Mouse (Mus musculus): ENCODE measurements around the gene Gm17604. TPM values are rescaled to one million over a fixed set of nuclear protein-coding genes. Genes with fewer than 3 reads are reported as not detected.

Gene Gm17604
- not detected in 2 replicates for polyA plus RNA-seq (2016; fragmentation: Nextera tagmentation; extraction: Ambion mirVana)

DNA sequence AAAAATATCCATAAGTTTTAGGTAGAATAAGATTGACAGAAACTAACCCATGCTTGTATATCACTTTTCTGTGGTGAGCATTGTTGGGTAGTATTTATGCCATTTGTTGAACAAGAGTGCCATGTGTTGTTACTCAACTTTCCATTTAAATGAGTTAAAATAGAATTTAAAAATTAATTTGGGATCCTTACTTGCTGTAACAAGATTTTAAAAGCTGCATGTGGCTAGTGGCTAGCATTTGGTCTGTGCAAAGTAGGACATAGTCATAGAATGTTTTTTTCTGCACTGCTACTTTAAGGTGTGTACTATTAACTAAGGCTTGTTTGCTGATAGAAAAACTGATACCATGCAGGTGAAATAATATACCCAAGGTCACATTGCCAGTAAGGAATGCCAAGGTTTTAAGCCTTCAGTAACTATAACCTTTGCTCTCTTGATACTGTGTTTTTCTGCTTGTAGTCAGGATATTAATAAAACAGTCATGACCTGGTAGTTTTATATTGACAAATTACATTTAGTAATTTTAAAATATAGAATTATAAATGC, at the start of gene Gm17604:
Gene Gm17604, minus strand, starts transcription at position 51 of the 546 bp plus-strand sequence.
- Histone ChIP-seq H3K9ac (no peak within 1 kb of the TSS), H3K36me3 (no peaks in the 10 kb centered on the region), H3K9me3 (no peaks in the 10 kb centered on the region), H3K4me2 (replicated peaks) (no peak within 1 kb of the TSS), H3K27me3 (no peaks in the 10 kb centered on the region), H3K4me3 (no peak within 1 kb of the TSS), H3K27ac (no peak within 1 kb of the TSS), H3K4me1 (no peaks in the 10 kb centered on the region)
- no peak for ATAC-seq (ENCODE audit: insufficient number of reproducible peaks, insufficient read depth, low FRiP score, low TSS enrichment)

GRCm38 (mm10) chrX:165049929-165050328, 45.3 kb upstream of the Gm17604 start:
- WGBS: 89% methylated on average over 1 of the region's 1 CpGs
- H3K4me1 ChIP-seq: no peaks in the 10 kb centered on the region
- H3K4me3 ChIP-seq: no peak overlapping the region

GRCm38 (mm10) chrX:165003141-165003540, 1.5 kb downstream of the Gm17604 start:
- no peak overlapping the region for H3K4me2 ChIP-seq (replicated peaks)
- no peaks in the 10 kb centered on the region for H3K9me3 ChIP-seq
- no peak overlapping the region for H3K9ac ChIP-seq
- H3K27ac ChIP-seq: no peak overlapping the region
- no peaks in the 10 kb centered on the region for H3K27me3 ChIP-seq
- H3K36me3 ChIP-seq: no peaks in the 10 kb centered on the region
- no peak for ATAC-seq (ENCODE audit: insufficient number of reproducible peaks, insufficient read depth, low FRiP score, low TSS enrichment)
- H3K4me1 ChIP-seq: no peaks in the 10 kb centered on the region
- no peak overlapping the region for H3K4me3 ChIP-seq
- WGBS: 31% methylated on average over 4 of the region's 4 CpGs

More at GRCm38 (mm10) chrX:165049929-165050328, 45.3 kb upstream of the Gm17604 start:
- no peak overlapping the region for H3K9ac ChIP-seq
- no peaks in the 10 kb centered on the region for H3K27me3 ChIP-seq
- no peaks in the 10 kb centered on the region for H3K9me3 ChIP-seq
- no peaks in the 10 kb centered on the region for H3K36me3 ChIP-seq
- no peak for ATAC-seq (ENCODE audit: insufficient number of reproducible peaks, insufficient read depth, low FRiP score, low TSS enrichment)
- H3K4me2 ChIP-seq (replicated peaks): no peak overlapping the region
- H3K27ac ChIP-seq: no peak overlapping the region

- Histone ChIP-seq H3K4me1 (0 out of 2 replicates have a peak, but pooled peaks cover 2% of the 10 kb centered on the region), H3K9ac (peak within 1 kb of the TSS; percentile 52), H3K9me3 (no peaks in the 10 kb centered on the region), H3K27ac (no peak within 1 kb of the TSS), H3K27me3 (no peaks in the 10 kb centered on the region), H3K4me3 (peak within 1 kb of the TSS; percentile 49), H3K4me2 (replicated peaks) (peak within 1 kb of the TSS; percentile 49), H3K36me3 (no peaks in the 10 kb centered on the region)
- ATAC-seq (ENCODE audit: insufficient number of reproducible peaks, insufficient read depth, low FRiP score, low TSS enrichment): peak; percentile 100
- WGBS: 19% methylated on average over 25 of the region's 26 CpGs
These were observed 24.3 kb downstream of the Gm17604 start, which contains the start of the genes Mospd2 and Fancb for GRCm38 (mm10) chrX:164980193-164980775. Gene Mospd2 (minus strand): TSS chrX:164980375. Gene Fancb (plus strand): TSS chrX:164980592.

GRCm38 (mm10) chrX:164978866-164979265, 25.8 kb downstream of the Gm17604 start:
- Histone ChIP-seq H3K27me3 (no peaks in the 10 kb centered on the region), H3K27ac (no peak overlapping the region), H3K4me3 (no peak overlapping the region), H3K9ac (no peak overlapping the region), H3K9me3 (no peaks in the 10 kb centered on the region), H3K4me1 (0 out of 2 replicates have a peak, but pooled peaks cover 2% of the 10 kb centered on the region), H3K4me2 (replicated peaks) (peak overlapping the region; percentile 49; the same call in 1 of the 2 replicates), H3K36me3 (no peaks in the 10 kb centered on the region)
- ATAC-seq (ENCODE audit: insufficient number of reproducible peaks, insufficient read depth, low FRiP score, low TSS enrichment): no peak
- WGBS: 94% methylated on average over 2 of the region's 2 CpGs

- no peaks in the 10 kb centered on the region for H3K36me3 ChIP-seq
- no peak overlapping the region for H3K4me2 ChIP-seq (replicated peaks)
- no peak overlapping the region for H3K4me3 ChIP-seq
- 83% methylated on average over 3 of the region's 3 CpGs for WGBS
- H3K27me3 ChIP-seq: no peaks in the 10 kb centered on the region
- H3K4me1 ChIP-seq: no peaks in the 10 kb centered on the region
- H3K9ac ChIP-seq: no peak overlapping the region
- H3K9me3 ChIP-seq: no peaks in the 10 kb centered on the region
- H3K27ac ChIP-seq: no peak overlapping the region
- no peak for ATAC-seq (ENCODE audit: insufficient number of reproducible peaks, insufficient read depth, low FRiP score, low TSS enrichment)
These were observed 33.4 kb downstream of the Gm17604 start for GRCm38 (mm10) chrX:164971206-164971605.

DNA sequence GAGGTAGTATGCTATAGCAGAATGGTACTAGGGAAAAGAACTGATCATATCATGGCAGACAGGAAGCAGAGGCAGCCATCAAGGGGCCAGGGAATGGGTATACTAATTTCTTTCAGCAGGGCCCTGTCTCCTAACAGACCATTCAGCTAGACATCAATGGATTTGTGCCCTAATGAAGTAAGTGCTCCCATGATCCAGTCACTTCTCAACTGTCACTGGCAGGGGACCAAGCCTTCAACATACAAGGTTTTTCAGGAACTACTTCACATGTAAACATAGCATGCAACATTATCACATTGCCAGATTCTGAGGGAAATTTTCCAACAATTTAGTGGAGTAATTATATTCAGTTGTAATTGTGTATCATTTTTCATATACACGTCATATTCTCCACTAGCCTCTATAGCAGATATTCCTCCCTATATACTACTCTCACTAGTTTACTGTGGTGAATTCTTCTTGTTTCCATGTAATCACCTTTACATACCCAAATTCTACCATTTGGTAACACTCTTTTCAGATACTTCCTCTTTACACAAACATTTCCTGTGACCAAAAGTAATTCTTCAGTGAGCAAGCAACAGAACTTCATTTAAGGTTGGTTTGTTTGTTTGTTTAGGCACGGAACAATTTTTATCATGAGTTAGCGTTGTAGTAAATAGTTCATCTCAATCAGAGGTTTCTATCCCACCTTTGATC, 38.7 kb downstream of the Gm17604 start:
- no peaks in the 10 kb centered on the region for H3K4me1 ChIP-seq
- no peaks in the 10 kb centered on the region for H3K9me3 ChIP-seq
- H3K27ac ChIP-seq: no peak overlapping the region
- no peak overlapping the region for H3K9ac ChIP-seq
- H3K4me3 ChIP-seq: no peak overlapping the region
- no peak overlapping the region for H3K4me2 ChIP-seq (replicated peaks)
- no peaks in the 10 kb centered on the region for H3K36me3 ChIP-seq
- no peak for ATAC-seq (ENCODE audit: insufficient number of reproducible peaks, insufficient read depth, low FRiP score, low TSS enrichment)
- 80% methylated on average over 3 of the region's 3 CpGs for WGBS
- no peaks in the 10 kb centered on the region for H3K27me3 ChIP-seq

Other genes with a start within 250 kb of the Gm17604 start
- gene Mospd2, start 24.5 kb downstream of the Gm17604 start, polyA plus RNA-seq (2016; fragmentation: Nextera tagmentation; extraction: Ambion mirVana): 15.2 and 16.0 TPM in 2 replicates
- 8.0 and 9.2 TPM in 2 replicates for gene Fancb, start 24.2 kb downstream of the Gm17604 start, polyA plus RNA-seq (2016; fragmentation: Nextera tagmentation; extraction: Ambion mirVana)